Mouse (Mus musculus): ENCODE data around the gene Apln.

GRCm38 (mm10) chrX:48034144-48035113, at the start of gene Apln:
- TF ChIP-seq CTCF (IDR thresholded peaks at IDR 0.05; ENCODE audit: low read depth) (no peak), EP300 (optimal IDR thresholded peaks at IDR 0.05) (no peak)

All from stomach, postnatal 0 days (tissue).